Mouse (Mus musculus): ENCODE data around the gene Tnfrsf13b. TPM values are rescaled to one million over a fixed set of nuclear protein-coding genes. Genes with fewer than 3 reads are reported as not detected.

The Tnfrsf13b gene
- polyA plus RNA-seq, 1 experiment from 2014 or later, result 8.1 TPM

DNA sequence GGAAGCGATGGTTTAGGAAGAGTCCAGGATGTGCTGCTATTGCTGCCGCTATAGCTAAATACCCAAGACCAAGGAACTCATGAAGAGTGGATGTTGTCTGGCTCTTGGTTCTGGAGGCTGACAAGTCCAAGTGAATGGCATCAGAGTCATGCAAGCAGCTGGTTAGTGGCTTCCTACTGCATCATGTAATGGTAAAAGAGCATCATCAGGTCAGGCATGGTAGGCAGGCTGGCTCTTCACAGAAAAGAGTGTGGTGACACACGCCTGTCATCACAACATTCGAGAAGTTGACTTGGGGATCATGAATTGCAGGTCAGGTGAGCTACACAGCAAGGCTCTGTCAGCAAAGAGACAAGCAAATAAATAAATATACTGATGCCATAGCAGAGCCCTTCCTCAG lies 15.1 kb upstream of the Tnfrsf13b start:
- Histone ChIP-seq H3K9me3 (ENCODE audit: low read length) (no peaks in the 10 kb centered on the region), H3K9ac (replicated peaks) (no peak overlapping the region), H3K27me3 (ENCODE audit: insufficient read depth, low read length) (no peaks in the 10 kb centered on the region), H3K36me3 (replicated peaks; ENCODE audit: insufficient read depth, low read length) (no peaks in the 10 kb centered on the region), H3K4me1 (ENCODE audit: insufficient read depth) (peaks cover 15% of the 10 kb centered on the region), H3K4me2 (ENCODE audit: low read depth, low read length) (no peak overlapping the region), H3K27ac (ENCODE audit: low read depth) (no peak overlapping the region), H3K4me3 (ENCODE audit: low read depth, low read length) (no peak overlapping the region)
- DNase-seq (no peak), ATAC-seq (no peak)
- WGBS (ENCODE audit: insufficient replicate concordance), result 77% methylated on average over 4 of the region's 4 CpGs
- TF ChIP-seq EP300 (IDR thresholded peaks at IDR 0.05; ENCODE audit: low read depth), result no peak

DNA sequence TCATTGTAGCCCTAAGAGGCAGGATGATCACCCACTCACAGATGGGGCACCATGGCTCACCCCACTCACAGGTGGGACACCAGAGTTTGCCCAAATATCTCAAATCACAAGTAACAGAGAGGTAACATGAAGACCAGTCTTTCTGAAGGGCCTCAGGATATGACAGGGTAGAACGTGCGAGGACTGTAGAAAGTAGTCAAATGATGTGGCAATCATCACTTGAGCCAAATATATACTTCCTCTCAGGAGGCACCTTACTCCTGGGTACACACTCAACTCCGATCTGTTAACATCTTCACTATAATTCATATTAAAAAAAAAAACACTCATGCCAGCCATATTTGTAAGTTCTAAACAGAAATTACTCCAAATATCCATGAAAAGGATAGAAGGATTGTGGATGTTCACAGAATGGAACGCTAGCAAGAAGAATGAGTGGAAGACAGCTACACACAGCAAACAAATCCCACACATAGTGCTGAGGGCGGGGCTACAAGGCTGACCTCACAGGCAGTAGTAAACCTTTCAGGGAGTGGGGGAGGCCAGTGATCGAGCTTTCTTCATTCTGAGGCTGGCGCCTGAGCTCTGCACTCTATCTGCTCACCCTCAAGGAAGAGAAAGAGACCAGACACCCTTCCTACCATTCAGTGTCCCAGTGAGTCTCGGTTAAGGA lies 14.1 kb upstream of the Tnfrsf13b start:
- DNase-seq (no peak), ATAC-seq (no peak)
- Histone ChIP-seq H3K36me3 (replicated peaks; ENCODE audit: insufficient read depth, low read length) (no peaks in the 10 kb centered on the region), H3K27ac (ENCODE audit: low read depth) (peak overlapping the region; percentile 66), H3K4me2 (ENCODE audit: low read depth, low read length) (0 out of 2 replicates have a peak overlapping the region, but pooled peaks have one; percentile 6), H3K9me3 (ENCODE audit: low read length) (no peaks in the 10 kb centered on the region), H3K4me1 (ENCODE audit: insufficient read depth) (peaks cover 15% of the 10 kb centered on the region), H3K4me3 (ENCODE audit: low read depth, low read length) (no peak overlapping the region), H3K9ac (replicated peaks) (no peak overlapping the region), H3K27me3 (ENCODE audit: insufficient read depth, low read length) (no peaks in the 10 kb centered on the region)
- 50% methylated on average over 8 of the region's 8 CpGs for WGBS (ENCODE audit: insufficient replicate concordance)
- TF ChIP-seq CTCF (IDR thresholded peaks at IDR 0.05; ENCODE audit: low read depth) (no peak), EP300 (IDR thresholded peaks at IDR 0.05; ENCODE audit: low read depth) (no peak)

DNA sequence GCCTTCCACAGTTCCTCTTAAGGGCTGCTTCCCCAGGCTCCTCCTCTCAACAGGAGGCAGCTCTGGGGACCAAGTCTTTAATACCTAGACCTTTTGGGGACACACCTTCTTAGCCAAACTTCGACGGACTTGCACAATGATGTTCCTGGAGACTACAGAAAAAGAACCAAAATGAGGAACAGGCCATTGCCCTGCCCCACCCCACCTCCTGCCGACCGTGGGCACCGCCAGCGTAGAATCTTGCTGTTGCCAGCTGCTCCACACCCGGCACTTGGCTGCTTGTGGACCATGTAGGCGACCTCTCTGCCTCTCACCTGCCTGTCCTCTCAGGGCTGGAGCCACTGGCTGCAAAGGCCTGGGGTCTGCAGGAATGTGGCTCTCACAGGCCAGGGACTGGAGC lies 10.3 kb upstream of the Tnfrsf13b start:
- TF ChIP-seq EP300 (IDR thresholded peaks at IDR 0.05; ENCODE audit: low read depth), result no peak
- TF ChIP-seq CTCF (IDR thresholded peaks at IDR 0.05; ENCODE audit: low read depth), result no peak
- WGBS (ENCODE audit: insufficient replicate concordance), result 26% methylated on average over 8 of the region's 8 CpGs
- H3K27ac ChIP-seq (ENCODE audit: low read depth), result peak overlapping the region; percentile 69
- no peak overlapping the region for H3K4me3 ChIP-seq (ENCODE audit: low read depth, low read length)
- no peaks in the 10 kb centered on the region for H3K27me3 ChIP-seq (ENCODE audit: insufficient read depth, low read length)
- H3K9ac ChIP-seq (replicated peaks), result no peak overlapping the region
- H3K4me1 ChIP-seq (ENCODE audit: insufficient read depth), result peaks cover 12% of the 10 kb centered on the region
- DNase-seq, result peak; percentile 51
- H3K9me3 ChIP-seq (ENCODE audit: low read length), result no peaks in the 10 kb centered on the region
- 0 out of 2 replicates have a peak overlapping the region, but pooled peaks have one; percentile 18 for H3K4me2 ChIP-seq (ENCODE audit: low read depth, low read length)
- peak; percentile 31; the same call in 1 of the 2 replicates for ATAC-seq
- no peaks in the 10 kb centered on the region for H3K36me3 ChIP-seq (replicated peaks; ENCODE audit: insufficient read depth, low read length)

DNA sequence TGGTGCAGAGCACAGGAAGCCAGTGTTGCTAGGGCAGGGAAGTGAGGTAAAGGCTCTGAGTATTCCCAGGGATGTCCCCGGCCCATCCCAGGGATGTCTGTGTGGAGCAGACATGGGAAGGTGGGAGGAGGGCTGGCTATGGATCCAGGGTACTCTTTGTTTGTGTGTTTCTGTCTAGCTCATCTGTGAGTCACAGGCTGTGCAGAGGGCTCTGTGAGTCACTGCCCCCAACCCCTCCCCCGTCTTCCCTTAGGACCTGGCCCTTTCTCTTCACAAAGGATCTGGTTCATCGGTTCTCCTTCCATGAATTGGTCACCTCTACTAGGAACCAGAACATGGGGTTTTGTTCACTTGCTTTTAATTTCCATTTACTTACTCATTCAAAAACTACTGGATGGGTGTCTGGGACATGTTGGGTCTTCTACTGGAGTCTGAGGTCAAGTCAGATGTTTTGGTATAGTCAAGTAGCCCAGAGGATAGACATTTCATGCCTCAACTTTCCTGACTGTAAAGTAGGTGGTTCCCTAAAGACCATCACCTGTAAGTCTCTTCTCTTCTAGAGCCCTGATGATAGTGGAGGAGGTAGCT lies 6.5 kb upstream of the Tnfrsf13b start:
- DNase-seq, result no peak
- no peaks in the 10 kb centered on the region for H3K36me3 ChIP-seq (replicated peaks; ENCODE audit: insufficient read depth, low read length)
- 0 out of 2 replicates have a peak, but pooled peaks cover 2% of the 10 kb centered on the region for H3K4me1 ChIP-seq (ENCODE audit: insufficient read depth)
- TF ChIP-seq EP300 (IDR thresholded peaks at IDR 0.05; ENCODE audit: low read depth) (no peak), CTCF (IDR thresholded peaks at IDR 0.05; ENCODE audit: low read depth) (no peak)
- H3K9me3 ChIP-seq (ENCODE audit: low read length), result no peaks in the 10 kb centered on the region
- no peak for ATAC-seq
- H3K4me2 ChIP-seq (ENCODE audit: low read depth, low read length), result no peak overlapping the region
- H3K27ac ChIP-seq (ENCODE audit: low read depth), result no peak overlapping the region
- H3K4me3 ChIP-seq (ENCODE audit: low read depth, low read length), result no peak overlapping the region
- WGBS (ENCODE audit: insufficient replicate concordance), result 77% methylated on average over 3 of the region's 3 CpGs
- H3K27me3 ChIP-seq (ENCODE audit: insufficient read depth, low read length), result no peaks in the 10 kb centered on the region
- H3K9ac ChIP-seq (replicated peaks), result no peak overlapping the region

DNA sequence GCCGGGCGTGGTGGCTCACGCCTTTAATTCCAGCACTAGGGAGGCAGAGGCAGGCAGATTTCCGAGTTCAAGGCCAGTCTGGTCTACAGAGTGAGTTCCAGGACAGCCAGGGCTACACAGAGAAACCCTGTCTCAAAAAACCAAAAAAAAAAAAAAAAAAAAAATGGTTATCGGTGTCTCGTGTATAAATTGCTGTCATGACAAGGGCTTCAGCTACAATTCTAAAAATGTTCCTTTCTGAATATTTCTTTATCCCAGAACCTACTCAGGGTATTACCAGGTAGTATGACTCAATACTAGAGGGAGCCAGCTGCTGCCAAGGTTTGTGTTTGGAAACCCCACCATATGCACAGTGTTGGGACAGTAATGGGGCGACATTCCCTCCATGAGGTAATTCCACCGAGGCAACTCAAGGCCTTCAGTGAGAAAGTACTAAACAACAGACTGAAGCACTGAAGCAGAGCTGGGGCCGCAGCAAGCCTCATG lies 4.2 kb upstream of the Tnfrsf13b start:
- Histone ChIP-seq H3K27ac (ENCODE audit: low read depth) (peak overlapping the region; percentile 48; the same call in 1 of the 2 replicates), H3K27me3 (ENCODE audit: insufficient read depth, low read length) (no peaks in the 10 kb centered on the region), H3K36me3 (replicated peaks; ENCODE audit: insufficient read depth, low read length) (no peaks in the 10 kb centered on the region), H3K9me3 (ENCODE audit: low read length) (no peaks in the 10 kb centered on the region), H3K9ac (replicated peaks) (no peak overlapping the region), H3K4me3 (ENCODE audit: low read depth, low read length) (no peak overlapping the region), H3K4me2 (ENCODE audit: low read depth, low read length) (no peak overlapping the region), H3K4me1 (ENCODE audit: insufficient read depth) (0 out of 2 replicates have a peak, but pooled peaks cover 2% of the 10 kb centered on the region)
- 77% methylated on average over 9 of the region's 9 CpGs for WGBS (ENCODE audit: insufficient replicate concordance)
- ATAC-seq (no peak), DNase-seq (no peak)
- TF ChIP-seq EP300 (IDR thresholded peaks at IDR 0.05; ENCODE audit: low read depth) (no peak), CTCF (IDR thresholded peaks at IDR 0.05; ENCODE audit: low read depth) (no peak)

DNA sequence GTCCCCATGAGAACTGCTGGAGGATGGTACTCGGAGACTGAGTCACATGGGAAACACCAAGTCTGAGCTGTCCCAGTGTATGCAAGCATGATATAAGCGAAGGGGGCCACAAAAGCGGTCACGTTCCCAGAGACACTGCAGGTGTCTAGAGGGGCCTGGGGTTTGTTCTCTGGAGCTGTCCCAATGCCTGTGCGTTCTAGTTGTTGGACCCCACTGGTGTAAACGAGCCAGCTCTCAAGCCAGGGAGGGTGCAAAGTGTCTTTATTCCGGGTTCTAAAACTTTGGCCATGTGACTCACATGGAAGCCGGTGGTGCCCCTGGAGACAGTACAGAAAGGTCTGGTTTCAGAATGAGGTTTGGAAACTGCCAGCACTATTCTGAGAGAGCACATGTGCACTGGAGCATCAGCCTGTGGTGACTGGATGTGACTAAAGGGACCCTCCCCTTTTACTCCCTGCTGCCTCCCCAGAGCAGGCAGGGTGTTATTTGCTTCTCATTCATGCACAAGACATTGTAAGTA lies 3.7 kb upstream of the Tnfrsf13b start:
- Histone ChIP-seq H3K9ac (replicated peaks) (no peak overlapping the region), H3K27me3 (ENCODE audit: insufficient read depth, low read length) (no peaks in the 10 kb centered on the region), H3K9me3 (ENCODE audit: low read length) (no peaks in the 10 kb centered on the region), H3K4me2 (ENCODE audit: low read depth, low read length) (no peak overlapping the region), H3K4me3 (ENCODE audit: low read depth, low read length) (no peak overlapping the region), H3K27ac (ENCODE audit: low read depth) (peak overlapping the region; percentile 48; the same call in 1 of the 2 replicates), H3K4me1 (ENCODE audit: insufficient read depth) (0 out of 2 replicates have a peak, but pooled peaks cover 2% of the 10 kb centered on the region), H3K36me3 (replicated peaks; ENCODE audit: insufficient read depth, low read length) (no peaks in the 10 kb centered on the region)
- WGBS (ENCODE audit: insufficient replicate concordance), result 63% methylated on average over 8 of the region's 8 CpGs
- DNase-seq (no peak), ATAC-seq (peak; percentile 61; the same call in 1 of the 2 replicates)
- TF ChIP-seq EP300 (IDR thresholded peaks at IDR 0.05; ENCODE audit: low read depth), result no peak
- TF ChIP-seq CTCF (IDR thresholded peaks at IDR 0.05; ENCODE audit: low read depth), result no peak

Data from liver, postnatal 0 days (tissue).